Mouse (Mus musculus) stomach, embryonic 15.5 days (tissue): ENCODE measurements around the gene Pcdh7. TPM values are rescaled to one million over a fixed set of nuclear protein-coding genes. Genes with fewer than 3 reads are reported as not detected.

Source experiments
- ATAC-seq: fragments of 200-750 bp; cut with Nextera tagmentation; 2 replicates; pipeline ENCODE4 v1.8.0; 2017; ENCODE audit warnings: low read depth, moderate number of reproducible peaks, moderate TSS enrichment; ENCODE audit not compliant: insufficient read depth, low FRiP score
- H3K27ac ChIP-seq: fragments of 300-500 bp; sonication (generic); 2 replicates; pipeline ENCODE4 v1.5.1; 2015; ENCODE audit warnings: mild to moderate bottlenecking, inconsistent platforms
- H3K27me3 ChIP-seq: fragments of 300-500 bp; sonication (generic); replicated peaks from 2 replicates; pipeline ENCODE4 v1.6.1; 2015; ENCODE audit warnings: inconsistent platforms
- H3K36me3 ChIP-seq: fragments of 300-500 bp; sonication (generic); 2 replicates; pipeline ENCODE4 v1.6.1; 2015; ENCODE audit warnings: inconsistent platforms
- H3K4me1 ChIP-seq: fragments of 300-500 bp; sonication (generic); 2 replicates; pipeline ENCODE4 v1.6.1; 2015; ENCODE audit warnings: inconsistent platforms
- H3K4me2 ChIP-seq: fragments of 300-500 bp; sonication (generic); 2 replicates; pipeline ENCODE4 v1.6.1; 2015; ENCODE audit warnings: mild to moderate bottlenecking, inconsistent platforms
- H3K4me3 ChIP-seq: fragments of 300-500 bp; sonication (generic); replicated peaks from 2 replicates; pipeline ENCODE4 v1.5.1; 2015; ENCODE audit warnings: inconsistent platforms
- H3K9ac ChIP-seq: fragments of 300-500 bp; sonication (generic); 2 replicates; pipeline ENCODE4 v1.6.1; 2015; ENCODE audit warnings: inconsistent platforms
- H3K9me3 ChIP-seq: fragments of 300-500 bp; sonication (generic); 2 replicates; pipeline ENCODE4 v1.6.1; 2016; ENCODE audit warnings: inconsistent platforms
- WGBS: fragments of 180-500 bp; shearing (Covaris S2); methylation state at CpG from one replicate; pipeline ENCODE4 v1.1.7; 2015; 5-methylcytosine and 5-hydroxymethylcytosine counted together
- polyA plus RNA-seq: library from polyadenylated mRNA; unstranded; fragments of >200 nt; fragmentation: Nextera tagmentation; extraction: Ambion mirVana; gene quantifications from 2 replicates; pipeline ENCODE4 v1.2.1, GENCODE M21; 2015

The Pcdh7 gene
- polyA plus RNA-seq, 1 experiment from 2014 or later = 10.0 TPM

GRCm38 (mm10) chr5:57756726-57757424 lies 39.1 kb downstream of the Pcdh7 start:
- no peaks in the 10 kb centered on the region for H3K36me3 ChIP-seq
- H3K4me2 ChIP-seq = no peak overlapping the region
- H3K27ac ChIP-seq = no peak overlapping the region
- 41% methylated on average over 4 of the region's 4 CpGs for WGBS
- no peak overlapping the region for H3K9ac ChIP-seq
- H3K4me1 ChIP-seq = 0 out of 2 replicates have a peak, but pooled peaks cover 3% of the 10 kb centered on the region
- no peak for ATAC-seq
- no peaks in the 10 kb centered on the region for H3K27me3 ChIP-seq
- H3K9me3 ChIP-seq = no peaks in the 10 kb centered on the region
- H3K4me3 ChIP-seq = no peak overlapping the region

GRCm38 (mm10) chr5:57757436-57757898 lies 39.7 kb downstream of the Pcdh7 start:
- Histone ChIP-seq H3K9ac (no peak overlapping the region), H3K27me3 (no peaks in the 10 kb centered on the region), H3K4me3 (no peak overlapping the region), H3K4me1 (0 out of 2 replicates have a peak, but pooled peaks cover 3% of the 10 kb centered on the region), H3K36me3 (no peaks in the 10 kb centered on the region), H3K9me3 (no peaks in the 10 kb centered on the region), H3K4me2 (no peak overlapping the region), H3K27ac (no peak overlapping the region)
- no peak for ATAC-seq
- WGBS = 39% methylated on average over 4 of the region's 4 CpGs

- Histone ChIP-seq H3K9me3 (no peaks in the 10 kb centered on the region), H3K4me1 (0 out of 2 replicates have a peak, but pooled peaks cover 3% of the 10 kb centered on the region)
- no peak for ATAC-seq
These were observed 41.2 kb downstream of the Pcdh7 start for GRCm38 (mm10) chr5:57758968-57759367.

GRCm38 (mm10) chr5:57760069-57761063 lies 42.6 kb downstream of the Pcdh7 start:
- H3K4me2 ChIP-seq = no peak overlapping the region
- H3K9me3 ChIP-seq = no peaks in the 10 kb centered on the region
- H3K27me3 ChIP-seq = no peaks in the 10 kb centered on the region
- H3K36me3 ChIP-seq = no peaks in the 10 kb centered on the region
- 0 out of 2 replicates have a peak, but pooled peaks cover 3% of the 10 kb centered on the region for H3K4me1 ChIP-seq
- 37% methylated on average over 6 of the region's 6 CpGs for WGBS
- H3K9ac ChIP-seq = no peak overlapping the region
- H3K27ac ChIP-seq = no peak overlapping the region
- H3K4me3 ChIP-seq = no peak overlapping the region
- no peak; the same call in 1 of the 2 replicates for ATAC-seq

More at GRCm38 (mm10) chr5:57758968-57759367, 41.2 kb downstream of the Pcdh7 start:
- Histone ChIP-seq H3K27me3 (no peaks in the 10 kb centered on the region), H3K27ac (no peak overlapping the region), H3K4me2 (no peak overlapping the region), H3K36me3 (no peaks in the 10 kb centered on the region), H3K4me3 (no peak overlapping the region), H3K9ac (no peak overlapping the region)

GRCm38 (mm10) chr5:57765356-57765755 lies 47.6 kb downstream of the Pcdh7 start:
- no peak overlapping the region for H3K27ac ChIP-seq
- H3K4me2 ChIP-seq = no peak overlapping the region
- H3K9me3 ChIP-seq = no peaks in the 10 kb centered on the region
- H3K36me3 ChIP-seq = no peaks in the 10 kb centered on the region
- no peak overlapping the region for H3K4me3 ChIP-seq
- no peak for ATAC-seq
- no peaks in the 10 kb centered on the region for H3K4me1 ChIP-seq
- H3K9ac ChIP-seq = no peak overlapping the region
- H3K27me3 ChIP-seq = no peaks in the 10 kb centered on the region
- 53% methylated on average over 3 of the region's 3 CpGs for WGBS

GRCm38 (mm10) chr5:57767346-57767745 lies 49.6 kb downstream of the Pcdh7 start:
- no peak for ATAC-seq
- H3K27me3 ChIP-seq = no peaks in the 10 kb centered on the region
- no peaks in the 10 kb centered on the region for H3K36me3 ChIP-seq
- H3K27ac ChIP-seq = no peak overlapping the region
- no peaks in the 10 kb centered on the region for H3K4me1 ChIP-seq
- H3K9ac ChIP-seq = no peak overlapping the region
- H3K4me3 ChIP-seq = no peak overlapping the region
- 72% methylated on average over 3 of the region's 3 CpGs for WGBS
- H3K9me3 ChIP-seq = no peaks in the 10 kb centered on the region
- H3K4me2 ChIP-seq = no peak overlapping the region

- Histone ChIP-seq H3K9me3 (no peaks in the 10 kb centered on the region), H3K4me2 (no peak overlapping the region), H3K4me3 (no peak overlapping the region), H3K36me3 (no peaks in the 10 kb centered on the region), H3K27me3 (no peaks in the 10 kb centered on the region), H3K4me1 (no peaks in the 10 kb centered on the region), H3K27ac (no peak overlapping the region), H3K9ac (no peak overlapping the region)
- WGBS = 75% methylated on average over 10 of the region's 10 CpGs
- no peak for ATAC-seq
These were observed 50.8 kb downstream of the Pcdh7 start for GRCm38 (mm10) chr5:57768469-57769022.

- H3K4me2 ChIP-seq = no peak overlapping the region
- no peak for ATAC-seq
- H3K4me1 ChIP-seq = no peaks in the 10 kb centered on the region
- no peak overlapping the region for H3K9ac ChIP-seq
- no peaks in the 10 kb centered on the region for H3K9me3 ChIP-seq
- H3K36me3 ChIP-seq = no peaks in the 10 kb centered on the region
- H3K27me3 ChIP-seq = no peaks in the 10 kb centered on the region
- WGBS = 95% methylated on average over 7 of the region's 7 CpGs
- H3K27ac ChIP-seq = no peak overlapping the region
- no peak overlapping the region for H3K4me3 ChIP-seq
These were observed 51.9 kb downstream of the Pcdh7 start for GRCm38 (mm10) chr5:57769644-57770043.

- H3K27me3 ChIP-seq = no peaks in the 10 kb centered on the region
- 80% methylated on average over 3 of the region's 3 CpGs for WGBS
- no peaks in the 10 kb centered on the region for H3K4me1 ChIP-seq
- no peak for ATAC-seq
- H3K4me3 ChIP-seq = no peak overlapping the region
- H3K36me3 ChIP-seq = no peaks in the 10 kb centered on the region
- no peak overlapping the region for H3K9ac ChIP-seq
- no peak overlapping the region for H3K27ac ChIP-seq
- H3K9me3 ChIP-seq = no peaks in the 10 kb centered on the region
- no peak overlapping the region for H3K4me2 ChIP-seq
These were observed 52.6 kb downstream of the Pcdh7 start for GRCm38 (mm10) chr5:57770364-57770763.

GRCm38 (mm10) chr5:57771122-57771521 lies 53.4 kb downstream of the Pcdh7 start:
- no peak for ATAC-seq
- 87% methylated on average over 6 of the region's 6 CpGs for WGBS

GRCm38 (mm10) chr5:57772711-57773110 lies 54.9 kb downstream of the Pcdh7 start:
- Histone ChIP-seq H3K9me3 (no peaks in the 10 kb centered on the region), H3K27me3 (no peaks in the 10 kb centered on the region), H3K9ac (no peak overlapping the region), H3K27ac (no peak overlapping the region), H3K4me2 (no peak overlapping the region), H3K4me3 (no peak overlapping the region), H3K36me3 (no peaks in the 10 kb centered on the region), H3K4me1 (no peaks in the 10 kb centered on the region)
- WGBS = 58% methylated on average over 3 of the region's 3 CpGs
- no peak for ATAC-seq

More at GRCm38 (mm10) chr5:57771122-57771521, 53.4 kb downstream of the Pcdh7 start:
- Histone ChIP-seq H3K4me3 (no peak overlapping the region), H3K27ac (no peak overlapping the region), H3K9ac (no peak overlapping the region), H3K36me3 (no peaks in the 10 kb centered on the region), H3K27me3 (no peaks in the 10 kb centered on the region), H3K4me1 (no peaks in the 10 kb centered on the region), H3K9me3 (no peaks in the 10 kb centered on the region), H3K4me2 (no peak overlapping the region)
